Mouse (Mus musculus): ENCODE results near the gene Pdia5. TPM values are rescaled to one million over a fixed set of nuclear protein-coding genes. Genes with fewer than 3 reads are reported as not detected.

Pdia5 gene
- polyA plus RNA-seq, 1 experiment from 2014 or later: 49.4 TPM

GRCm38 (mm10) chr16:35422705-35423104 lies 68.0 kb downstream of the Pdia5 start:
- H3K9ac ChIP-seq: no peak overlapping the region
- H3K27ac ChIP-seq: peak overlapping the region; percentile 78
- peak; percentile 31 for ATAC-seq (replicated peaks; ENCODE audit: low FRiP score)

GRCm38 (mm10) chr16:35422141-35422540 lies 68.5 kb downstream of the Pdia5 start:
- no peak overlapping the region for H3K4me3 ChIP-seq (replicated peaks)
- H3K27ac ChIP-seq: 0 out of 2 replicates have a peak overlapping the region, but pooled peaks have one; percentile 78
- H3K9me3 ChIP-seq (replicated peaks): no peaks in the 10 kb centered on the region
- no peak overlapping the region for H3K4me2 ChIP-seq
- WGBS: 78% methylated on average over 4 of the region's 4 CpGs
- H3K27me3 ChIP-seq: no peaks in the 10 kb centered on the region
- no peak for ATAC-seq (replicated peaks; ENCODE audit: low FRiP score)
- H3K36me3 ChIP-seq: no peaks in the 10 kb centered on the region
- H3K4me1 ChIP-seq: peaks cover 35% of the 10 kb centered on the region
- H3K9ac ChIP-seq: no peak overlapping the region

More at GRCm38 (mm10) chr16:35422705-35423104, 68.0 kb downstream of the Pdia5 start:
- WGBS: 77% methylated on average over 8 of the region's 8 CpGs
- no peak overlapping the region for H3K4me3 ChIP-seq (replicated peaks)
- H3K36me3 ChIP-seq: no peaks in the 10 kb centered on the region
- H3K4me2 ChIP-seq: no peak overlapping the region
- peaks cover 35% of the 10 kb centered on the region for H3K4me1 ChIP-seq
- H3K27me3 ChIP-seq: no peaks in the 10 kb centered on the region
- H3K9me3 ChIP-seq (replicated peaks): no peaks in the 10 kb centered on the region

- H3K27ac ChIP-seq: peak overlapping the region; percentile 33
- peaks cover 4% of the 10 kb centered on the region; the same call in 1 of the 2 replicates for H3K27me3 ChIP-seq
- H3K4me1 ChIP-seq: peaks cover 27% of the 10 kb centered on the region
- H3K4me2 ChIP-seq: no peak overlapping the region
- 0 out of 2 replicates have a peak, but pooled peaks cover 4% of the 10 kb centered on the region for H3K36me3 ChIP-seq
- ATAC-seq (replicated peaks; ENCODE audit: low FRiP score): peak; percentile 63
- 17% methylated on average over 5 of the region's 5 CpGs for WGBS
- no peak overlapping the region for H3K9ac ChIP-seq
- no peak overlapping the region for H3K4me3 ChIP-seq (replicated peaks)
- no peaks in the 10 kb centered on the region for H3K9me3 ChIP-seq (replicated peaks)
These were observed 76.1 kb downstream of the Pdia5 start for GRCm38 (mm10) chr16:35414616-35415015.

GRCm38 (mm10) chr16:35406706-35407105 lies 84.0 kb downstream of the Pdia5 start:
- Histone ChIP-seq H3K4me3 (replicated peaks) (no peak overlapping the region), H3K4me1 (peaks cover 27% of the 10 kb centered on the region), H3K27me3 (peaks cover 4% of the 10 kb centered on the region; the same call in 1 of the 2 replicates), H3K36me3 (peaks cover 19% of the 10 kb centered on the region), H3K27ac (no peak overlapping the region; the same call in 1 of the 2 replicates), H3K9me3 (replicated peaks) (no peaks in the 10 kb centered on the region), H3K4me2 (no peak overlapping the region), H3K9ac (no peak overlapping the region)
- peak; percentile 82 for ATAC-seq (replicated peaks; ENCODE audit: low FRiP score)
- 22% methylated on average over 4 of the region's 4 CpGs for WGBS

GRCm38 (mm10) chr16:35406166-35406565 lies 84.5 kb downstream of the Pdia5 start:
- peaks cover 27% of the 10 kb centered on the region for H3K4me1 ChIP-seq
- no peak overlapping the region for H3K9ac ChIP-seq
- peaks cover 4% of the 10 kb centered on the region; the same call in 1 of the 2 replicates for H3K27me3 ChIP-seq
- H3K4me2 ChIP-seq: no peak overlapping the region
- H3K9me3 ChIP-seq (replicated peaks): no peaks in the 10 kb centered on the region
- no peak for ATAC-seq (replicated peaks; ENCODE audit: low FRiP score)
- no peak overlapping the region for H3K4me3 ChIP-seq (replicated peaks)
- 67% methylated on average over 4 of the region's 4 CpGs for WGBS
- H3K27ac ChIP-seq: no peak overlapping the region
- peaks cover 23% of the 10 kb centered on the region for H3K36me3 ChIP-seq

GRCm38 (mm10) chr16:35405348-35406080 lies 85.2 kb downstream of the Pdia5 start:
- ATAC-seq (replicated peaks; ENCODE audit: low FRiP score): no peak
- Histone ChIP-seq H3K4me3 (replicated peaks) (no peak overlapping the region), H3K27ac (no peak overlapping the region), H3K4me2 (no peak overlapping the region), H3K4me1 (peaks cover 24% of the 10 kb centered on the region), H3K9me3 (replicated peaks) (no peaks in the 10 kb centered on the region), H3K27me3 (peaks cover 1% of the 10 kb centered on the region; the same call in 1 of the 2 replicates), H3K36me3 (peaks cover 24% of the 10 kb centered on the region), H3K9ac (no peak overlapping the region)
- WGBS: 95% methylated on average over 14 of the region's 14 CpGs

GRCm38 (mm10) chr16:35404864-35405263 lies 85.8 kb downstream of the Pdia5 start:
- ATAC-seq (replicated peaks; ENCODE audit: low FRiP score): no peak
- H3K27ac ChIP-seq: no peak overlapping the region
- WGBS: 82% methylated on average over 5 of the region's 5 CpGs

GRCm38 (mm10) chr16:35403891-35404290 lies 86.8 kb downstream of the Pdia5 start:
- H3K36me3 ChIP-seq: peaks cover 26% of the 10 kb centered on the region
- H3K27me3 ChIP-seq: no peaks in the 10 kb centered on the region
- ATAC-seq (replicated peaks; ENCODE audit: low FRiP score): no peak
- H3K27ac ChIP-seq: no peak overlapping the region
- no peak overlapping the region for H3K9ac ChIP-seq
- no peaks in the 10 kb centered on the region for H3K9me3 ChIP-seq (replicated peaks)
- 85% methylated on average over 8 of the region's 8 CpGs for WGBS
- no peak overlapping the region for H3K4me3 ChIP-seq (replicated peaks)
- H3K4me2 ChIP-seq: no peak overlapping the region
- peaks cover 17% of the 10 kb centered on the region for H3K4me1 ChIP-seq

More at GRCm38 (mm10) chr16:35404864-35405263, 85.8 kb downstream of the Pdia5 start:
- Histone ChIP-seq H3K36me3 (peaks cover 24% of the 10 kb centered on the region), H3K4me3 (replicated peaks) (no peak overlapping the region), H3K4me2 (no peak overlapping the region), H3K9ac (no peak overlapping the region), H3K27me3 (no peaks in the 10 kb centered on the region), H3K9me3 (replicated peaks) (no peaks in the 10 kb centered on the region), H3K4me1 (peaks cover 17% of the 10 kb centered on the region)

GRCm38 (mm10) chr16:35403356-35403755 lies 87.3 kb downstream of the Pdia5 start:
- no peak overlapping the region for H3K9ac ChIP-seq
- H3K36me3 ChIP-seq: peaks cover 24% of the 10 kb centered on the region
- 91% methylated on average over 9 of the region's 9 CpGs for WGBS
- no peak overlapping the region for H3K4me2 ChIP-seq
- ATAC-seq (replicated peaks; ENCODE audit: low FRiP score): no peak
- H3K4me3 ChIP-seq (replicated peaks): no peak overlapping the region
- H3K27me3 ChIP-seq: no peaks in the 10 kb centered on the region
- no peaks in the 10 kb centered on the region for H3K9me3 ChIP-seq (replicated peaks)
- no peak overlapping the region for H3K27ac ChIP-seq
- H3K4me1 ChIP-seq: peaks cover 17% of the 10 kb centered on the region

- no peaks in the 10 kb centered on the region for H3K9me3 ChIP-seq (replicated peaks)
- no peak overlapping the region for H3K4me2 ChIP-seq
- no peaks in the 10 kb centered on the region for H3K27me3 ChIP-seq
- H3K4me3 ChIP-seq (replicated peaks): no peak overlapping the region
- H3K36me3 ChIP-seq: peaks cover 27% of the 10 kb centered on the region
- 89% methylated on average over 8 of the region's 8 CpGs for WGBS
- H3K27ac ChIP-seq: no peak overlapping the region
- H3K9ac ChIP-seq: no peak overlapping the region
- no peak for ATAC-seq (replicated peaks; ENCODE audit: low FRiP score)
- no peaks in the 10 kb centered on the region for H3K4me1 ChIP-seq
These were observed 97.9 kb downstream of the Pdia5 start for GRCm38 (mm10) chr16:35392813-35393212.

GRCm38 (mm10) chr16:35385654-35386053 lies 105.0 kb downstream of the Pdia5 start:
- no peak overlapping the region for H3K9ac ChIP-seq
- no peaks in the 10 kb centered on the region for H3K27me3 ChIP-seq
- no peaks in the 10 kb centered on the region for H3K4me1 ChIP-seq
- no peak overlapping the region for H3K4me3 ChIP-seq (replicated peaks)
- no peak overlapping the region for H3K4me2 ChIP-seq
- no peaks in the 10 kb centered on the region for H3K36me3 ChIP-seq
- H3K9me3 ChIP-seq (replicated peaks): no peaks in the 10 kb centered on the region
- H3K27ac ChIP-seq: no peak overlapping the region
- 92% methylated on average over 3 of the region's 3 CpGs for WGBS
- no peak for ATAC-seq (replicated peaks; ENCODE audit: low FRiP score)

- H3K4me2 ChIP-seq: no peak overlapping the region
- no peaks in the 10 kb centered on the region for H3K4me1 ChIP-seq
- H3K4me3 ChIP-seq (replicated peaks): no peak overlapping the region
- no peaks in the 10 kb centered on the region for H3K9me3 ChIP-seq (replicated peaks)
- ATAC-seq (replicated peaks; ENCODE audit: low FRiP score): no peak
- H3K27ac ChIP-seq: no peak overlapping the region
- H3K27me3 ChIP-seq: no peaks in the 10 kb centered on the region
- H3K36me3 ChIP-seq: no peaks in the 10 kb centered on the region
- 58% methylated on average over 9 of the region's 9 CpGs for WGBS
- no peak overlapping the region for H3K9ac ChIP-seq
These were observed 110.6 kb downstream of the Pdia5 start for GRCm38 (mm10) chr16:35380048-35380447.

All from kidney, embryonic 15.5 days (tissue).